Mouse (Mus musculus): ENCODE measurements around the gene Fbxl8.

DNA sequence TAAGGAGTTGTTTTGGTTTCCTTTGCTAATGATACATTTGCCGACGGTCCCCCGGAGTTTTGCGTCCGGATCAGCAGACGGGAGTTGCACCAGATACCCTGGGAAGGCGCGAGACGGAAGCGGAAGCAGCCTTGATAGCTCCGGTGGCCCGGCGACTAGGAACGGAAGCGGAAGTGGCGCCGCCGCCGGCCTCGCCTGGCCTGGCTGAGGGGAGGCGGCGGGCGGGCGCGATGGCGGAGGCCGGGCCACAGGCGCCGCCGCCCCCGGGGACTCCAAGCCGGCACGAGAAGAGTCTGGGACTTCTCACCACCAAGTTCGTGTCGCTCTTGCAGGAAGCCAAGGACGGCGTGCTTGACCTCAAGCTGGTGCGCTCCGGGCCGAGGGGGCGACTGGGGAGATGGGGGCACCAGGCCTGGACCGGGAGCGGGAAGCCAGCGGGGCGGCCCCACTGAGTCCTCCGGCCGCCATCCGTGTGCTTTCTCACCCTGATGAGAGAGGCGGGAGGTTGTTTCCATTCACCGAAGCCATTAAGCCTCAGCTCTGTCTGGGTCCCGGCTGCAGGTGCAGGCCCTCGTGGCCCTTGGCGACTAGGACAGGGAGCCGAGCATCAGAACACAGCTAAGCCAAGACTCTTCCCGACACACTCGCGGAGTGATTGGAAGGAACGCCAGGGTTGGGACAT is 33.2 kb downstream of the Fbxl8 start, which contains the start of gene E2f4:
- TF ChIP-seq POLR2A (IDR thresholded peaks at IDR 0.05; ENCODE audit: low read depth, low read length) (peak; percentile 44), CTCF (IDR thresholded peaks at IDR 0.05; ENCODE audit: extremely low read depth, insufficient read depth, insufficient read length, insufficient replicate concordance) (no peak)
